Mouse (Mus musculus): ENCODE measurements around the gene St8sia2.

- TF ChIP-seq GATA1 (IDR thresholded peaks at IDR 0.05; ENCODE audit: borderline replicate concordance, low read length) = no peak
- no peak for TF ChIP-seq FLI1 (IDR thresholded peaks at IDR 0.05; ENCODE audit: low read length)
Measured at GRCm38 (mm10) chr7:73891830-73892229, 121.7 kb downstream of the St8sia2 start.

Data from megakaryocyte, embryonic 14.5 days (primary cell).